Mouse (Mus musculus) forebrain, embryonic 11.5 days (tissue): ENCODE measurements around the gene C530008M17Rik. TPM values are rescaled to one million over a fixed set of nuclear protein-coding genes. Genes with fewer than 3 reads are reported as not detected.

ENCODE experiments used
- ATAC-seq: fragments of 200-750 bp; cut with Nextera tagmentation; replicated peaks from 2 replicates; pipeline ENCODE4 v1.8.0; 2017; ENCODE audit warnings: moderate TSS enrichment; ENCODE audit not compliant: low FRiP score
- DNase-seq: peaks from one replicate; pipeline ENCODE4 v3.0.0-alpha.2; 2017; ENCODE audit warnings: low spot score
- H3K27ac ChIP-seq: fragments of 300-500 bp; sonication (generic); 2 replicates; pipeline ENCODE4 v1.5.1; 2014; ENCODE audit warnings: low read depth, low read length
- H3K27me3 ChIP-seq: fragments of 300-500 bp; sonication (generic); 2 replicates; pipeline ENCODE4 v1.6.1; 2014; ENCODE audit warnings: mild to moderate bottlenecking, low read length, mixed read lengths; ENCODE audit not compliant: control insufficient read depth, insufficient read depth
- H3K36me3 ChIP-seq: fragments of 300-500 bp; sonication (generic); 2 replicates; pipeline ENCODE4 v1.6.1; 2014; ENCODE audit warnings: mild to moderate bottlenecking, low read length, moderate library complexity, mixed read lengths; ENCODE audit not compliant: control insufficient read depth, insufficient read depth
- H3K4me1 ChIP-seq: fragments of 300-500 bp; sonication (generic); replicated peaks from 2 replicates; pipeline ENCODE4 v1.6.1; 2014; ENCODE audit warnings: low read length, mixed read lengths; ENCODE audit not compliant: control insufficient read depth, insufficient read depth
- H3K4me2 ChIP-seq: fragments of 300-500 bp; sonication (generic); 2 replicates; pipeline ENCODE4 v1.6.1; 2014; ENCODE audit warnings: low read depth, mild to moderate bottlenecking, low read length, moderate library complexity, mixed read lengths; ENCODE audit not compliant: severe bottlenecking
- H3K4me3 ChIP-seq: fragments of 300-500 bp; sonication (generic); 2 replicates; pipeline ENCODE4 v1.5.1; 2014; ENCODE audit warnings: low read depth, low read length
- H3K9ac ChIP-seq: fragments of 300-500 bp; sonication (generic); 2 replicates; pipeline ENCODE4 v1.6.1; 2014; ENCODE audit warnings: low read length
- H3K9me3 ChIP-seq: fragments of 300-500 bp; sonication (generic); 2 replicates; pipeline ENCODE4 v1.6.1; 2016; ENCODE audit warnings: low read length, mixed read lengths; ENCODE audit not compliant: control insufficient read depth
- WGBS: fragments of 180-500 bp; shearing (Covaris S2); extraction: QIAGEN DNeasy Blood & Tissue Kit; methylation state at CpG from one replicate; pipeline ENCODE4 v1.1.7; 2014; 5-methylcytosine and 5-hydroxymethylcytosine counted together
- polyA plus RNA-seq: library from polyadenylated mRNA; unstranded; fragments of >200 nt; fragmentation: Nextera tagmentation; extraction: Ambion mirVana; gene quantifications from 2 replicates; pipeline ENCODE4 v1.2.1, GENCODE M21; 2014

Gene C530008M17Rik
- polyA plus RNA-seq, 1 experiment from 2014 or later: 40.6 TPM

GRCm38 (mm10) chr5:76781943-76782342, 125.6 kb downstream of the C530008M17Rik start:
- Histone ChIP-seq H3K4me3 (no peak overlapping the region), H3K4me2 (no peak overlapping the region), H3K9ac (no peak overlapping the region), H3K4me1 (peaks cover 13% of the 10 kb centered on the region; the same call in 1 of the 2 replicates), H3K36me3 (no peaks in the 10 kb centered on the region), H3K27me3 (no peaks in the 10 kb centered on the region), H3K9me3 (no peaks in the 10 kb centered on the region), H3K27ac (peak overlapping the region; percentile 77)
- ATAC-seq (no peak), DNase-seq (no peak)
- 82% methylated on average over 13 of the region's 13 CpGs for WGBS

GRCm38 (mm10) chr5:76782414-76783103, 126.2 kb downstream of the C530008M17Rik start:
- WGBS: 25% methylated on average over 7 of the region's 7 CpGs
- H3K4me2 ChIP-seq: no peak overlapping the region
- DNase-seq: peak; percentile 66

GRCm38 (mm10) chr5:76783104-76783441, 126.8 kb downstream of the C530008M17Rik start:
- H3K4me3 ChIP-seq: no peak overlapping the region
- H3K9ac ChIP-seq: no peak overlapping the region
- ATAC-seq (peak; percentile 50), DNase-seq (no peak)
- WGBS: 18% methylated on average over 8 of the region's 8 CpGs
- peaks cover 13% of the 10 kb centered on the region; the same call in 1 of the 2 replicates for H3K4me1 ChIP-seq
- no peaks in the 10 kb centered on the region for H3K36me3 ChIP-seq
- no peak overlapping the region for H3K4me2 ChIP-seq
- H3K9me3 ChIP-seq: no peaks in the 10 kb centered on the region
- H3K27ac ChIP-seq: peak overlapping the region; percentile 77
- no peaks in the 10 kb centered on the region for H3K27me3 ChIP-seq

More at GRCm38 (mm10) chr5:76782414-76783103, 126.2 kb downstream of the C530008M17Rik start:
- Histone ChIP-seq H3K36me3 (no peaks in the 10 kb centered on the region), H3K27ac (peak overlapping the region; percentile 77), H3K4me1 (peaks cover 13% of the 10 kb centered on the region; the same call in 1 of the 2 replicates), H3K9ac (0 out of 2 replicates have a peak overlapping the region, but pooled peaks have one; percentile 5), H3K9me3 (no peaks in the 10 kb centered on the region), H3K27me3 (no peaks in the 10 kb centered on the region), H3K4me3 (no peak overlapping the region)
- peak; percentile 91 for ATAC-seq

- no peak overlapping the region for H3K9ac ChIP-seq
- no peak overlapping the region for H3K27ac ChIP-seq
- WGBS: 87% methylated on average over 7 of the region's 7 CpGs
Measured at GRCm38 (mm10) chr5:76784151-76784723, 127.9 kb downstream of the C530008M17Rik start.

GRCm38 (mm10) chr5:76785013-76785412, 128.7 kb downstream of the C530008M17Rik start:
- 83% methylated on average over 6 of the region's 6 CpGs for WGBS
- no peaks in the 10 kb centered on the region for H3K9me3 ChIP-seq
- no peak overlapping the region for H3K4me2 ChIP-seq
- no peaks in the 10 kb centered on the region for H3K27me3 ChIP-seq
- DNase-seq (no peak), ATAC-seq (no peak)
- peaks cover 5% of the 10 kb centered on the region; the same call in 1 of the 2 replicates for H3K4me1 ChIP-seq
- no peaks in the 10 kb centered on the region for H3K36me3 ChIP-seq
- no peak overlapping the region for H3K4me3 ChIP-seq
- no peak overlapping the region for H3K9ac ChIP-seq
- no peak overlapping the region for H3K27ac ChIP-seq

More at GRCm38 (mm10) chr5:76784151-76784723, 127.9 kb downstream of the C530008M17Rik start:
- no peaks in the 10 kb centered on the region for H3K36me3 ChIP-seq
- H3K4me2 ChIP-seq: no peak overlapping the region
- no peak for DNase-seq
- peaks cover 10% of the 10 kb centered on the region; the same call in 1 of the 2 replicates for H3K4me1 ChIP-seq
- ATAC-seq: no peak
- H3K9me3 ChIP-seq: no peaks in the 10 kb centered on the region
- H3K27me3 ChIP-seq: no peaks in the 10 kb centered on the region
- H3K4me3 ChIP-seq: no peak overlapping the region

- Histone ChIP-seq H3K27me3 (no peaks in the 10 kb centered on the region), H3K36me3 (peaks cover 3% of the 10 kb centered on the region; the same call in 1 of the 2 replicates), H3K9ac (no peak overlapping the region), H3K9me3 (no peaks in the 10 kb centered on the region), H3K4me2 (no peak overlapping the region), H3K4me1 (no peaks in the 10 kb centered on the region), H3K4me3 (no peak overlapping the region), H3K27ac (no peak overlapping the region)
- WGBS: 95% methylated on average over 4 of the region's 4 CpGs
- no peak for DNase-seq
- ATAC-seq: no peak
Measured at GRCm38 (mm10) chr5:76789881-76790280, 133.6 kb downstream of the C530008M17Rik start.

GRCm38 (mm10) chr5:76791280-76791679, 135.0 kb downstream of the C530008M17Rik start:
- Histone ChIP-seq H3K27me3 (no peaks in the 10 kb centered on the region), H3K4me2 (no peak overlapping the region), H3K36me3 (peaks cover 3% of the 10 kb centered on the region; the same call in 1 of the 2 replicates), H3K4me1 (no peaks in the 10 kb centered on the region), H3K9ac (no peak overlapping the region), H3K27ac (no peak overlapping the region), H3K4me3 (no peak overlapping the region), H3K9me3 (no peaks in the 10 kb centered on the region)
- no peak for ATAC-seq
- WGBS: 88% methylated on average over 4 of the region's 4 CpGs
- no peak for DNase-seq

GRCm38 (mm10) chr5:76792720-76793119, 136.4 kb downstream of the C530008M17Rik start:
- H3K9me3 ChIP-seq: no peaks in the 10 kb centered on the region
- no peak overlapping the region for H3K4me2 ChIP-seq
- H3K4me1 ChIP-seq: no peaks in the 10 kb centered on the region
- ATAC-seq: no peak
- no peaks in the 10 kb centered on the region for H3K27me3 ChIP-seq
- peaks cover 3% of the 10 kb centered on the region; the same call in 1 of the 2 replicates for H3K36me3 ChIP-seq
- 91% methylated on average over 6 of the region's 6 CpGs for WGBS
- H3K9ac ChIP-seq: no peak overlapping the region
- no peak overlapping the region for H3K27ac ChIP-seq
- DNase-seq: no peak
- H3K4me3 ChIP-seq: no peak overlapping the region
